Mouse (Mus musculus) testis, adult 2 months (tissue): ENCODE measurements around the gene Il33.

Experiments
- CTCF ChIP-seq: fragments of 200-500 bp; IDR thresholded peaks from 2 replicates; pipeline ENCODE4 v1.5.1; 2012; ENCODE audit warnings: low read depth, mild to moderate bottlenecking, inconsistent platforms, low read length, moderate library complexity; ENCODE audit not compliant: control insufficient read depth, insufficient read depth, insufficient replicate concordance
- POLR2A ChIP-seq: fragments of 200-500 bp; IDR thresholded peaks from 2 replicates; pipeline ENCODE4 v1.6.1; 2012; ENCODE audit warnings: low read depth, mild to moderate bottlenecking, inconsistent platforms, low read length, moderate library complexity; ENCODE audit not compliant: control insufficient read depth

- no peak for TF ChIP-seq CTCF
- no peak for TF ChIP-seq POLR2A
Observed at GRCm38 (mm10) chr19:29891981-29892380, 32.9 kb upstream of the Il33 start.
